Mouse (Mus musculus) MEL (cell line): ENCODE data around the gene Wdr62. TPM values are rescaled to one million over a fixed set of nuclear protein-coding genes. Genes with fewer than 3 reads are reported as not detected.
A peak's percentile ranks its signal among the peaks of the same experiment; 100 is the strongest.

Experiments used
- DNase-seq: peaks from one replicate; pipeline ENCODE4 v3.0.0; 2011; ENCODE audit warnings: low read depth, low spot score
- H3K27ac ChIP-seq: 2 replicates; pipeline ENCODE4 v1.5.1; 2012; ENCODE audit warnings: low read depth, mild to moderate bottlenecking, control low read depth, low read length, moderate library complexity; ENCODE audit not compliant: control insufficient read depth
- H3K27me3 ChIP-seq, 2 experiments: fragments of 150-350 bp in 1 of 2; sonication (generic) in 1 of 2; 2 replicates each; pipeline ENCODE4 v1.6.1; 2012; ENCODE audit warnings: low read length in 2 of 2, mild to moderate bottlenecking in 2 of 2, improper control_type of control experiment in 1 of 2, moderate library complexity in 1 of 2; ENCODE audit not compliant: insufficient read depth in 2 of 2, control insufficient read depth in 1 of 2
- H3K36me3 ChIP-seq, 2 experiments: 2 replicates each; pipeline ENCODE4 v1.6.1; 2012 to 2014; ENCODE audit warnings: low read length in 2 of 2, improper control_type of control experiment in 1 of 2, inconsistent platforms in 1 of 2, mild to moderate bottlenecking in 1 of 2; ENCODE audit not compliant: insufficient read depth in 2 of 2, control insufficient read depth in 1 of 2
- H3K4me1 ChIP-seq, 2 experiments: fragments of 150-350 bp in 1 of 2; sonication (generic) in 1 of 2; 2 replicates each; pipeline ENCODE4 v1.6.1; 2012; ENCODE audit warnings: low read length in 2 of 2, improper control_type of control experiment in 1 of 2, mild to moderate bottlenecking in 1 of 2; ENCODE audit not compliant: insufficient read depth in 2 of 2, control insufficient read depth in 1 of 2
- H3K4me3 ChIP-seq, 2 experiments: fragments of 150-350 bp in 1 of 2; sonication (generic) in 1 of 2; 2 replicates each; pipeline ENCODE4 v1.5.1; 2012; ENCODE audit warnings: low read depth in 2 of 2, low read length in 2 of 2, mild to moderate bottlenecking in 2 of 2, moderate library complexity in 2 of 2, control low read depth in 1 of 2, improper control_type of control experiment in 1 of 2; ENCODE audit not compliant: control insufficient read depth in 1 of 2, insufficient read depth in 1 of 2
- H3K79me2 ChIP-seq: 2 replicates; pipeline ENCODE4 v1.6.1; 2012; ENCODE audit warnings: mild to moderate bottlenecking, low read length, moderate library complexity; ENCODE audit not compliant: control insufficient read depth, poor library complexity, insufficient read depth
- H3K9ac ChIP-seq: 2 replicates; pipeline ENCODE4 v1.6.1; 2012; ENCODE audit warnings: low read depth, mild to moderate bottlenecking, control low read depth, low read length, moderate library complexity; ENCODE audit not compliant: control insufficient read depth, poor library complexity, severe bottlenecking
- H3K9me3 ChIP-seq: fragments of 150-350 bp; sonication (generic); replicated peaks from 2 replicates; pipeline ENCODE4 v1.6.1; 2012; ENCODE audit warnings: mild to moderate bottlenecking, low read length, improper control_type of control experiment, moderate library complexity; ENCODE audit not compliant: insufficient read depth
- BHLHE40 ChIP-seq: IDR thresholded peaks from 2 replicates; pipeline ENCODE4 v1.6.1; 2012; ENCODE audit warnings: low read depth, mild to moderate bottlenecking, inconsistent platforms, low read length, improper control_type of control experiment, borderline replicate concordance
- CHD2 ChIP-seq: IDR thresholded peaks from 2 replicates; pipeline ENCODE4 v1.6.1; 2011; ENCODE audit warnings: low read length, improper control_type of control experiment
- CTCF ChIP-seq, 3 experiments: IDR thresholded peaks in 2 of 3; conservative IDR thresholded peaks in 1 of 3; 2 replicates each; pipeline ENCODE4 v1.5.1; 2011 to 2012; ENCODE audit warnings: low read length in 3 of 3, low read depth in 2 of 3, mild to moderate bottlenecking in 2 of 3, improper control_type of control experiment in 1 of 3, inconsistent platforms in 1 of 3, mixed read lengths in 1 of 3, moderate library complexity in 1 of 3; ENCODE audit not compliant: control insufficient read depth in 1 of 3, insufficient read depth in 1 of 3, poor library complexity in 1 of 3, severe bottlenecking in 1 of 3
- E2F4 ChIP-seq: IDR thresholded peaks from 2 replicates; pipeline ENCODE4 v1.6.1; 2011; ENCODE audit warnings: low read depth, low read length, improper control_type of control experiment, borderline replicate concordance
- EP300 ChIP-seq, 2 experiments: IDR thresholded peaks; 2 replicates each; pipeline ENCODE4 v1.6.1; 2011; ENCODE audit warnings: improper control_type of control experiment in 2 of 2, low read length in 2 of 2, low read depth in 1 of 2, mild to moderate bottlenecking in 1 of 2
- GATA1 ChIP-seq: IDR thresholded peaks from 2 replicates; pipeline ENCODE4 v1.6.1; 2011; ENCODE audit warnings: low read depth, low read length, improper control_type of control experiment
- HCFC1 ChIP-seq: IDR thresholded peaks from 2 replicates; pipeline ENCODE4 v1.6.1; 2012; ENCODE audit warnings: low read depth, mild to moderate bottlenecking, inconsistent platforms, low read length, improper control_type of control experiment, moderate library complexity
- MAX ChIP-seq: IDR thresholded peaks from 2 replicates; pipeline ENCODE4 v1.6.1; 2011; ENCODE audit warnings: low read length, improper control_type of control experiment
- MAZ ChIP-seq: IDR thresholded peaks from 2 replicates; pipeline ENCODE4 v1.6.1; 2012; ENCODE audit warnings: low read depth, mild to moderate bottlenecking, inconsistent platforms, low read length, improper control_type of control experiment
- MXI1 ChIP-seq: IDR thresholded peaks from 2 replicates; pipeline ENCODE4 v1.6.1; 2011; ENCODE audit warnings: mild to moderate bottlenecking, low read depth, low read length, improper control_type of control experiment
- MYC ChIP-seq: IDR thresholded peaks from 2 replicates; pipeline ENCODE4 v1.6.1; 2011; ENCODE audit warnings: low read depth, mild to moderate bottlenecking, low read length, improper control_type of control experiment, moderate library complexity
- POLR2AphosphoS5 ChIP-seq: IDR thresholded peaks from 2 replicates; pipeline ENCODE4 v1.6.1; 2012; ENCODE audit warnings: low read depth, borderline replicate concordance, mild to moderate bottlenecking, inconsistent platforms, low read length, moderate library complexity, mixed read lengths
- RAD21 ChIP-seq: IDR thresholded peaks from 2 replicates; pipeline ENCODE4 v1.6.1; 2011; ENCODE audit warnings: mild to moderate bottlenecking, low read depth, low read length, improper control_type of control experiment
- RCOR1 ChIP-seq: IDR thresholded peaks from 2 replicates; pipeline ENCODE4 v1.6.1; 2012; ENCODE audit warnings: low read depth, mild to moderate bottlenecking, inconsistent platforms, low read length, improper control_type of control experiment
- SIN3A ChIP-seq: IDR thresholded peaks from 2 replicates; pipeline ENCODE4 v1.6.1; 2012; ENCODE audit warnings: low read length, improper control_type of control experiment, inconsistent platforms
- SMC3 ChIP-seq: IDR thresholded peaks from 2 replicates; pipeline ENCODE4 v1.6.1; 2011; ENCODE audit warnings: low read depth, low read length, improper control_type of control experiment
- TBP ChIP-seq: IDR thresholded peaks from 2 replicates; pipeline ENCODE4 v1.8.0; 2011; ENCODE audit warnings: low read depth, low read length, improper control_type of control experiment
- ZC3H11A ChIP-seq: IDR thresholded peaks from 2 replicates; pipeline ENCODE4 v1.6.1; 2012; ENCODE audit warnings: low read depth, mild to moderate bottlenecking, inconsistent platforms, low read length, improper control_type of control experiment
- ZNF384 ChIP-seq: IDR thresholded peaks from 2 replicates; pipeline ENCODE4 v1.6.1; 2012; ENCODE audit warnings: low read depth, mild to moderate bottlenecking, inconsistent platforms, low read length, improper control_type of control experiment
- polyA plus RNA-seq, 2 experiments: library from polyadenylated mRNA; stranded (reverse) in 1 of 2; unstranded in 1 of 2; fragments of >175 nt in 1 of 2; fragments of >200 nt in 1 of 2; gene quantifications; 2 replicates each; pipeline versions ENCODE4 v1.2.1 to v1.2.4; 2012; ENCODE audit warnings: low replicate concordance in 2 of 2, low read depth in 1 of 2; ENCODE audit not compliant: insufficient read length in 2 of 2, insufficient read depth in 1 of 2, missing spikeins in 1 of 2
- total RNA-seq: library from RNA; depleted of rRNA; stranded (reverse); fragments of 300-350 nt; gene quantifications from 2 replicates; pipeline ENCODE4 v1.2.3, GENCODE M21; 2012

Wdr62 gene
- total and polyA plus RNA-seq, 3 experiments = 6.5 to 44.8 (median 30.5) TPM

DNA sequence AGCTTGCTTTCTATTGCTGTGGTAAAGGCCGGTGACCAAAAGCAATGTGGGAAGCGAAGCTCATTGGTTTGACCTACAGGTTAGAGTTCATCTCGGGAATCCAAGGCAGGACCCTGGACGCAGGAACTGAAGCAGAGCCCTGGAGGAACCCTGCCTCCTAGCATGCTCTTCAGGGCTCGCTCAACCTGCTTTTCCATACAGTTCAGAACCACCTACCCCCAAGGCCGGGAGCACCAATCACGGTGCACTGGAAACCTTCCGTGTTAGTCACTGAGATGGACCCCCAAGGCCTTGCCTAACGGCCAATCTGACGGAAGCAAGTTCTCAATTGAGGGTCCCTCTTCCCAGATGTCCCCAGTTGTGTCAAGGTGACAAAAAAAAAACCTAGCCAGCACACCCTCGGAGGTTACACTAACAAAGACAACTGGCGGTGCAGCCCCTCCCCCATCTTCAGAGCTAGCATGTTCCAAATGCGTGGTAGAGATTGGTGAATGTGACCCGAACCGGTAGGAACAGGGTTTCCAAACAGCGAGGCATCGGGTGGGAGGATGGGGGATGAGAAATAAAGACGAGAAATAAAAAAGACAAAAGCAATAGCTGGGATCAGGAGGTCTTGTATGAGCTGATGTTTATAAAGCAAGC lies 80.6 kb downstream of the Wdr62 start:
- Histone ChIP-seq H3K27me3 (no peaks in the 10 kb centered on the region), H3K9ac (no peak overlapping the region), H3K79me2 (no peaks in the 10 kb centered on the region; the same call in 1 of the 2 replicates), H3K9me3 (no peaks in the 10 kb centered on the region), H3K36me3 (peaks cover 0 to 13% of the 10 kb centered on the region in 2 experiments; a peak in 2 of 4 replicates), H3K4me1 (peaks cover 0 to 15% of the 10 kb centered on the region in 2 experiments; a peak in 3 of 4 replicates), H3K27ac (no peak overlapping the region), H3K4me3 (no peak overlapping the region)
- no peak for DNase-seq
- no peak for TF ChIP-seq CHD2
- no peak for TF ChIP-seq ZC3H11A
- no peak for TF ChIP-seq E2F4

DNA sequence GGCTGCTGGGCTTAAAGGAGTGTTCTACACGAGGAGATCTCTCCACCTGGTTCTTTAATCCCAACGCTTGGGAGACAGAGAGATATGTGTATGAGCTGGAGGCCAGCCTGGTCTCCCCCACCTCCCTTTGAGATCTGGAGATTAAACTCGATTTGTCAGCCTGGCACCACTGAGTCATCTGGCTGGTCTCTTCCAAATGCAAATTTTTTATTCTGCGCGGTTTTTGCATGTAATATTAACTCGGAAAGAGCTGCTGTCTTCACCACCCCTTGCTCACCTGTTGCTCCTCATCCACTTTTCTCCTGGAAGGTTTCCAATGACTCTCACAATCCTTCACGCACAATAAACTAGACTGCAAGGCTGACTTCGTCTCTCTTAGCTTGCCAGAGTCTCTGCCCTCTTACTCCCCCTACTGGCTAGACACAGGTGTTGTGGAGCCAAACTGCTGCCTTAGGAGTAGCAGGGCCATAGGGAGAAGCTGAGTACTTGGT lies 81.7 kb downstream of the Wdr62 start, which contains the start of gene Capns1:
TSS of gene Capns1 (minus strand) at position 331 of the 491 bp plus-strand sequence.
- H3K79me2 ChIP-seq = peaks cover 4% of the 10 kb centered on the region
- TF ChIP-seq MYC = peak; percentile 43; the same call in 1 of the 2 replicates
- peak; percentile 55; the same call in 1 of the 2 replicates for TF ChIP-seq GATA1
- peak; percentile 59; the same call in 1 of the 2 replicates for TF ChIP-seq MAZ
- TF ChIP-seq TBP = no peak
- TF ChIP-seq BHLHE40 = peak; percentile 26; the same call in 1 of the 2 replicates
- TF ChIP-seq MAX = 0 out of 2 replicates have a peak, but pooled peaks have one; percentile 44
- peak; percentile 57 for TF ChIP-seq ZNF384
- no peak for TF ChIP-seq EP300 (IDR thresholded peaks at IDR 0.05; ENCODE audit: low read depth in 1 of 2, low read length in 2 of 2)
- TF ChIP-seq SIN3A = peak; percentile 41; the same call in 1 of the 2 replicates
- TF ChIP-seq HCFC1 = 0 out of 2 replicates have a peak, but pooled peaks have one; percentile 26
- peak; percentile 64 to 92 (median 82) for TF ChIP-seq CTCF (IDR thresholded peaks at IDR 0.05 in 2 of 3, conservative IDR thresholded peaks at IDR 0.05 in 1 of 3; ENCODE audit: control insufficient read depth in 1 of 3, insufficient read depth in 1 of 3, low read depth in 2 of 3, low read length in 3 of 3, poor library complexity in 1 of 3, severe bottlenecking in 1 of 3)
- peak; percentile 36 for TF ChIP-seq RAD21
- TF ChIP-seq ZC3H11A = no peak
- peak; percentile 35 for TF ChIP-seq MXI1
- no peak for TF ChIP-seq POLR2AphosphoS5
- peak; percentile 64 for TF ChIP-seq SMC3
- TF ChIP-seq RCOR1 = peak; percentile 5; the same call in 1 of the 2 replicates
- peaks cover 0 to 12% of the 10 kb centered on the region in 2 experiments; a peak in 3 of 4 replicates for H3K4me1 ChIP-seq
- peaks cover 0 to 10% of the 10 kb centered on the region in 2 experiments; a peak in 2 of 4 replicates for H3K36me3 ChIP-seq
- H3K4me3 ChIP-seq = peak within 1 kb of the TSS; percentile 33 to 69
- DNase-seq = peak; percentile 92
- no peak within 1 kb of the TSS for H3K9ac ChIP-seq
- no peaks in the 10 kb centered on the region for H3K27me3 ChIP-seq
- peak within 1 kb of the TSS; percentile 13; the same call in 1 of the 2 replicates for H3K27ac ChIP-seq
- no peaks in the 10 kb centered on the region for H3K9me3 ChIP-seq
